Mouse (Mus musculus) layer of hippocampus, postnatal 14 days (tissue): ENCODE data around the gene Olfr1475. TPM values are rescaled to one million over a fixed set of nuclear protein-coding genes. Genes with fewer than 3 reads are reported as not detected.
"Not testable (repeated sequence)": the region's sequence is repeated elsewhere in the genome, so short reads cannot be mapped to it uniquely, and the experiment has no call there.

ENCODE experiments used
- DNase-seq, 2 experiments: peaks; one replicate each; pipeline ENCODE4 v3.0.0; 2021 to 2022; ENCODE audit warnings: low spot score in 2 of 2, mixed read lengths in 1 of 2
- long read RNA-seq, 2 experiments: library from polyadenylated mRNA; stranded (forward); transcript quantifications; one replicate each; pipeline ENCODE4 v2.0.0; 2021
- total RNA-seq, 2 experiments: library from RNA; stranded (reverse); gene quantifications; 2 replicates each; pipeline ENCODE4 v1.2.3; 2021

Olfr1475 gene
- total RNA-seq: not detected
- long read RNA-seq, experiment 1: 0 reads
- long read RNA-seq, experiment 2: 0 reads

DNA sequence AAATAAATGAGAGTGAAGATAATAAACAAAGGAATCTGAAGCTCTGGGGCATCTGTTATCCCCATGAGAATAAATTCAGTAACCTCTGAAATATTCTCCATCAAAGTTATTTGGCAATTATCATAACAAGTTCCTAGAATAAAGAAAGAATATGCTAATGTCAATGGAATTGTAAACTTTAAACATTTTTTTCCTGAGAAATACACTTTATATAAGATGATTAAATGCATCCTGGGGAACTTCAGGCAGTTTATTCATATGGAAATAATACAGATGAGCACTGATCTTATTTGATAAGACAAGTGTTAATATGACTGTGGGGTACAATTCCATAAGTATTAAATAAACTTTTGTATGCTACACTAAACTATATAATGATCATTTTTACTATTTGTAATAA lies at the start of gene Olfr1475:
TSS of gene Olfr1475 (minus strand) at position 101 of the 400 bp plus-strand sequence.
- no peak for DNase-seq

DNA sequence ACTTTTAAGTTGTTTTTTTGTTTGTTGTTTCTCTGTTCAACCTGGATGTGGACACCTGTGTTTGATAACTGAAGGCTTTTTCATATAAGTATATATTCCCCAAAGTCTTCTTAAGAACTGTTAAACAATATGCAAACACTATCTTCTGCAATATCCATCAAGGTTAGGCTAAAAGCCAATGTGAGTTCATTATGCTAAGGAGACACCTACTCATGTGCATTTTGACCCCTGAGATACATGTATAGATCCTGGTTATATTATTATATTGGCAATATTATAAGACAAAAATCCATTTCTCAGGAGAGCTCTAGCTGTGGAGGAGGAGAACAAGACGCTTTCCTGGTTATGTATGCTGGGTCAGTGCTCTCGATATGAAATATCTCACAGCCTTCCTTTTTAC lies 47.6 kb upstream of the Olfr1475 start, which contains the start of gene Olfr1480:
TSS of gene Olfr1480 (plus strand) at position 301 of the 400 bp plus-strand sequence.
- DNase-seq: no peak

DNA sequence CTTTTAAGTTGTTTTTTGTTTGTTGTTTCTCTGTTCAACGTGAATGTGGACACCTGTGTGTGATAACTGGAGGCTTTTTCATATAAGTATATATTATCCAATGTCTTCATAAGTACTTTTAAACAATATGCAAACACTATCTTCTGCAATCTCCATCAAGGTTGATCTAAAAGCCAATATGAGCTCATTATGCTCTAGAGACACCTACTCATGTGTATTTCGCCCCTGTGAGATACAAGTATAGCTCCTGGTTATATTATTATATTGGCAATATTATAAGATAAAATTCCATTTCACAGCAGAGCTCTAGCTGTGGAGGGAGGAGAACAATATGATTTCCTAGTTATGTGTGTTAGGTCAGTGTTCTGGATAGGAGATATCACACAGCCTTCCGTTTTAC lies 20.2 kb upstream of the Olfr1475 start, which contains the start of gene Olfr1477:
TSS of gene Olfr1477 (plus strand) at position 301 of the 400 bp plus-strand sequence.
- DNase-seq: no peak

DNA sequence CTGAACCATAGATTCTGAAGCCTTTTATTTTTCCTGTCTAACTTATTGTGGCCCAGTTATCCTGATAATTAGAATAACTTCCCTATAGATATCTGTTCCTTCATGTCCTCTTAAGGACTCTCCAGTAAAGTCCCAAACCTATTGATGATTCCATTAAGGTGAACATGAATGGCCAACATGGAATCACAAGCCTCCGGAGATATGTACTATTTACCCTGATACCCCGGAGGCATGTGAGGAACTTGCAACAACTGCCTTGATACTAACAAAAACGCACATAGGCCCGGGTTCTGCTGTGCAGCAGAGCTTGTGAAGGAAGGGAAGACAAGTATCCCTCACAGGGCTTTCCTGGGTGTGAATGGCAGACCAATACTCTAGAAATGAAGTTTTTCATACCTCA lies 10.7 kb downstream of the Olfr1475 start, which contains the start of gene Olfr1474:
TSS of gene Olfr1474 (plus strand) at position 301 of the 400 bp plus-strand sequence.
- not testable (repeated sequence) for DNase-seq

DNA sequence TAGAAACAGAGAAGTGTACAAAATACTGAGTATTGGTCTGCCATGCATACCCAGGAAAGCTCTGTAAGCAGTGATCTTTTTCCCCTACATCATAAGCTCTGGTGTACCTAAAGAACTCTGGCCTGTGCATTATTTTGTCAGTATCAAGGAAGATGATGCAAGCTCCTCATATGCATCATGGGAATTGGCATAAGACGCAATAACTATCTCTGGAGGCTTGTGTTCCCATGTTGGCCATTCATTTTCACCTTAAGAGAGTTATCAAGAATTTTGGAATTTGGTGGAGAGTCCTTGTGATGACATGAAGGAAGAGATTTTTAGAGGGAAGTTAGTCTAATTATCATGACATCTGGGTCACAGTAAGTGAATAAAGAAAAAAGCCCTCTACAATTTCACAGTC lies 24.0 kb downstream of the Olfr1475 start, which contains the start of gene Olfr1472:
TSS of gene Olfr1472 (minus strand) at position 101 of the 400 bp plus-strand sequence.
- no peak for DNase-seq

DNA sequence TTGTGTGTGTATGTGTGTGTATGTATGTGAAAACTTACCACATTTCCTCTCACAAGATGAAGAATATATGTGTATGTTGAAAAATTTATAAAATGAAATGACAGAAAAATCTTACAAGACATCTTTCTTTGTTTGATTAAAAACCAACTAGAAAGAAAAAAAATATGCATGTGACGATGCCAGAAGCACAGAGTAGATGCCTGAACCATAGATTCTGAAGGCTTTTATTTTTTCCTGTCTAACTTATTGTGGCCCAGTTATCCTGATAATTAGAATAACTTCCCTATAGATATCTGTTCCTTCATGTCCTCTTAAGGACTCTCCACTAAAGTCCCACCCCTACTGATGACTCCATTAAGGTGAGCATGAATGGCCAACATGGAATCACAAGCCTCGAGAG lies 36.9 kb downstream of the Olfr1475 start, which contains the start of gene Olfr1471:
TSS of gene Olfr1471 (plus strand) at position 301 of the 400 bp plus-strand sequence.
- DNase-seq: not testable (repeated sequence)

Other genes with a start within 250 kb of the Olfr1475 start
- not detected for gene Olfr1463, start 248.9 kb downstream of the Olfr1475 start, total RNA-seq
- not detected for gene Olfr1465, start 164.7 kb downstream of the Olfr1475 start, total RNA-seq
- gene Olfr1466, start 141.3 kb downstream of the Olfr1475 start, total RNA-seq: not detected
- gene Olfr1467, start 118.0 kb downstream of the Olfr1475 start, total RNA-seq: not detected
- gene Olfr1469, start 72.3 kb downstream of the Olfr1475 start, total RNA-seq: not detected
- gene Olfr1471, start 36.8 kb downstream of the Olfr1475 start, total RNA-seq: not detected
- gene Olfr1472, start 24.1 kb downstream of the Olfr1475 start, total RNA-seq: not detected
- not detected for gene Olfr1474, start 10.6 kb downstream of the Olfr1475 start, total RNA-seq
- gene Olfr1477, start 20.4 kb upstream of the Olfr1475 start, total RNA-seq: not detected
- not detected for gene Olfr1480, start 47.7 kb upstream of the Olfr1475 start, total RNA-seq
- not detected for gene Olfr1484, start 103.3 kb upstream of the Olfr1475 start, total RNA-seq
- not detected for gene Olfr1487, start 137.2 kb upstream of the Olfr1475 start, total RNA-seq
- not detected for gene Olfr1489, start 151.4 kb upstream of the Olfr1475 start, total RNA-seq
- not detected for gene Olfr1490, start 170.9 kb upstream of the Olfr1475 start, total RNA-seq
- not detected for gene Olfr1491, start 217.1 kb upstream of the Olfr1475 start, total RNA-seq
- not detected for gene Olfr1493-ps1, start 243.1 kb upstream of the Olfr1475 start, total RNA-seq